Mouse (Mus musculus) kidney, embryonic 14.5 days (tissue): ENCODE data around the gene Vars. TPM values are rescaled to one million over a fixed set of nuclear protein-coding genes. Genes with fewer than 3 reads are reported as not detected.

ENCODE experiments used
- ATAC-seq: fragments of 200-750 bp; cut with Nextera tagmentation; 2 replicates; pipeline ENCODE4 v1.8.0; 2017; ENCODE audit warnings: moderate number of reproducible peaks, mild to moderate bottlenecking, moderate TSS enrichment, moderate library complexity; ENCODE audit not compliant: low FRiP score, low TSS enrichment
- H3K27ac ChIP-seq: fragments of 300-500 bp; sonication (generic); 2 replicates; pipeline ENCODE4 v1.5.1; 2014; ENCODE audit warnings: low read depth, mild to moderate bottlenecking, low read length, moderate library complexity, mixed read lengths
- H3K27me3 ChIP-seq: fragments of 300-500 bp; sonication (generic); 2 replicates; pipeline ENCODE4 v1.6.1; 2014; ENCODE audit warnings: mild to moderate bottlenecking, low read length; ENCODE audit not compliant: control insufficient read depth, insufficient read depth
- H3K36me3 ChIP-seq: fragments of 300-500 bp; sonication (generic); 2 replicates; pipeline ENCODE4 v1.6.1; 2014; ENCODE audit warnings: low read length, mixed read lengths; ENCODE audit not compliant: control insufficient read depth, insufficient read depth
- H3K4me1 ChIP-seq: fragments of 300-500 bp; sonication (generic); 2 replicates; pipeline ENCODE4 v1.6.1; 2014; ENCODE audit warnings: low read length, mixed read lengths; ENCODE audit not compliant: control insufficient read depth, insufficient read depth
- H3K4me2 ChIP-seq: fragments of 300-500 bp; sonication (generic); replicated peaks from 2 replicates; pipeline ENCODE4 v1.6.1; 2014; ENCODE audit warnings: low read depth, mild to moderate bottlenecking, low read length
- H3K4me3 ChIP-seq: fragments of 300-500 bp; sonication (generic); 2 replicates; pipeline ENCODE4 v1.5.1; 2014; ENCODE audit warnings: mild to moderate bottlenecking, low read length
- H3K9ac ChIP-seq: fragments of 300-500 bp; sonication (generic); 2 replicates; pipeline ENCODE4 v1.6.1; 2014; ENCODE audit warnings: low read depth, mild to moderate bottlenecking, low read length, moderate library complexity
- H3K9me3 ChIP-seq: fragments of 300-500 bp; sonication (generic); 2 replicates; pipeline ENCODE4 v1.6.1; 2016; ENCODE audit warnings: low read length; ENCODE audit not compliant: control insufficient read depth
- WGBS: fragments of 180-500 bp; shearing (Covaris S2); extraction: QIAGEN DNeasy Blood & Tissue Kit; methylation state at CpG from one replicate; pipeline ENCODE4 v1.1.7; 2014; 5-methylcytosine and 5-hydroxymethylcytosine counted together
- polyA plus RNA-seq: library from polyadenylated mRNA; unstranded; fragments of >200 nt; fragmentation: Nextera tagmentation; extraction: Ambion mirVana; gene quantifications from 2 replicates; pipeline ENCODE4 v1.2.1, GENCODE M21; 2014

Gene Vars
- polyA plus RNA-seq, 1 experiment from 2014 or later = 137 TPM

GRCm38 (mm10) chr17:35024261-35024660, 23.5 kb downstream of the Vars start:
- Histone ChIP-seq H3K9ac (no peak overlapping the region), H3K27me3 (no peaks in the 10 kb centered on the region), H3K4me2 (no peak overlapping the region), H3K4me3 (no peak overlapping the region), H3K4me1 (peaks cover 16% of the 10 kb centered on the region), H3K36me3 (no peaks in the 10 kb centered on the region), H3K27ac (no peak overlapping the region), H3K9me3 (no peaks in the 10 kb centered on the region)
- WGBS = 74% methylated on average over 13 of the region's 13 CpGs
- ATAC-seq = no peak

GRCm38 (mm10) chr17:35024691-35025488, 24.1 kb downstream of the Vars start:
- Histone ChIP-seq H3K27me3 (no peaks in the 10 kb centered on the region), H3K36me3 (no peaks in the 10 kb centered on the region), H3K4me3 (no peak overlapping the region), H3K4me1 (peaks cover 21% of the 10 kb centered on the region), H3K27ac (no peak overlapping the region), H3K9me3 (no peaks in the 10 kb centered on the region), H3K4me2 (no peak overlapping the region), H3K9ac (no peak overlapping the region)
- no peak for ATAC-seq
- WGBS = 66% methylated on average over 7 of the region's 10 CpGs

GRCm38 (mm10) chr17:35026206-35026605, 25.4 kb downstream of the Vars start:
- WGBS = 56% methylated on average over 5 of the region's 5 CpGs
- H3K4me1 ChIP-seq = peaks cover 21% of the 10 kb centered on the region
- no peaks in the 10 kb centered on the region for H3K36me3 ChIP-seq
- no peak overlapping the region for H3K4me2 ChIP-seq
- no peak overlapping the region for H3K4me3 ChIP-seq
- no peak overlapping the region for H3K9ac ChIP-seq
- ATAC-seq = 0 out of 2 replicates have a peak, but pooled peaks have one; percentile 14
- no peak overlapping the region for H3K27ac ChIP-seq
- no peaks in the 10 kb centered on the region for H3K27me3 ChIP-seq
- H3K9me3 ChIP-seq = no peaks in the 10 kb centered on the region

- peak; percentile 41; the same call in 1 of the 2 replicates for ATAC-seq
- H3K27ac ChIP-seq = peak within 1 kb of the TSS; percentile 47
- no peak within 1 kb of the TSS; the same call in 1 of the 2 replicates for H3K4me3 ChIP-seq
- H3K9ac ChIP-seq = peak within 1 kb of the TSS; percentile 34; the same call in 1 of the 2 replicates
- H3K4me2 ChIP-seq = peak within 1 kb of the TSS; percentile 24
- H3K36me3 ChIP-seq = no peaks in the 10 kb centered on the region
- 30% methylated on average over 13 of the region's 13 CpGs for WGBS
- H3K4me1 ChIP-seq = 0 out of 2 replicates have a peak, but pooled peaks cover 14% of the 10 kb centered on the region
- H3K27me3 ChIP-seq = no peaks in the 10 kb centered on the region
- H3K9me3 ChIP-seq = no peaks in the 10 kb centered on the region
Measured at GRCm38 (mm10) chr17:35027277-35028068, 26.7 kb downstream of the Vars start, which contains the start of gene Sapcd1. Sapcd1 (minus strand) TSS chr17:35028016.

GRCm38 (mm10) chr17:35028315-35028714, 27.5 kb downstream of the Vars start:
- Histone ChIP-seq H3K27ac (no peak overlapping the region), H3K9me3 (no peaks in the 10 kb centered on the region), H3K4me3 (no peak overlapping the region), H3K4me1 (0 out of 2 replicates have a peak, but pooled peaks cover 14% of the 10 kb centered on the region), H3K9ac (no peak overlapping the region), H3K36me3 (no peaks in the 10 kb centered on the region), H3K27me3 (no peaks in the 10 kb centered on the region), H3K4me2 (no peak overlapping the region)
- WGBS = 68% methylated on average over 2 of the region's 2 CpGs
- ATAC-seq = no peak

- Histone ChIP-seq H3K4me2 (no peak overlapping the region), H3K9ac (no peak overlapping the region), H3K27me3 (no peaks in the 10 kb centered on the region), H3K4me3 (no peak overlapping the region), H3K27ac (no peak overlapping the region), H3K36me3 (no peaks in the 10 kb centered on the region), H3K4me1 (0 out of 2 replicates have a peak, but pooled peaks cover 13% of the 10 kb centered on the region), H3K9me3 (no peaks in the 10 kb centered on the region)
- 36% methylated on average over 19 of the region's 19 CpGs for WGBS
- ATAC-seq = no peak
Measured at GRCm38 (mm10) chr17:35029691-35030532, 29.1 kb downstream of the Vars start.

- no peak overlapping the region for H3K9ac ChIP-seq
- H3K4me2 ChIP-seq = no peak overlapping the region
- ATAC-seq = no peak
- 95% methylated on average over 11 of the region's 11 CpGs for WGBS
- no peaks in the 10 kb centered on the region for H3K36me3 ChIP-seq
- H3K9me3 ChIP-seq = no peaks in the 10 kb centered on the region
- no peak overlapping the region for H3K4me3 ChIP-seq
- 0 out of 2 replicates have a peak, but pooled peaks cover 6% of the 10 kb centered on the region for H3K4me1 ChIP-seq
- H3K27me3 ChIP-seq = no peaks in the 10 kb centered on the region
- H3K27ac ChIP-seq = no peak overlapping the region
Measured at GRCm38 (mm10) chr17:35031272-35031671, 30.5 kb downstream of the Vars start.

- H3K9ac ChIP-seq = no peak overlapping the region
- no peaks in the 10 kb centered on the region for H3K36me3 ChIP-seq
- no peak overlapping the region for H3K4me2 ChIP-seq
- no peaks in the 10 kb centered on the region for H3K27me3 ChIP-seq
- no peaks in the 10 kb centered on the region for H3K9me3 ChIP-seq
- H3K27ac ChIP-seq = no peak overlapping the region
- H3K4me1 ChIP-seq = 0 out of 2 replicates have a peak, but pooled peaks cover 4% of the 10 kb centered on the region
- ATAC-seq = no peak
- no peak overlapping the region for H3K4me3 ChIP-seq
- WGBS = 76% methylated on average over 7 of the region's 7 CpGs
Measured at GRCm38 (mm10) chr17:35031880-35032279, 31.1 kb downstream of the Vars start.
